Mouse (Mus musculus) C2C12 (cell line): ENCODE data around the gene Hist1h4n.

Source experiments
- CEBPB ChIP-seq: IDR thresholded peaks from one replicate; pipeline ENCODE4 v1.6.1; 2011; ENCODE audit warnings: low read depth, mild to moderate bottlenecking, control low read depth, moderate library complexity
- CTCF ChIP-seq: IDR thresholded peaks from one replicate; pipeline ENCODE4 v1.5.1; 2011; ENCODE audit not compliant: control insufficient read depth, insufficient read depth, insufficient read length
- FOSL1 ChIP-seq: IDR thresholded peaks from one replicate; pipeline ENCODE4 v1.8.0; 2011; ENCODE audit warnings: mild to moderate bottlenecking, low read length; ENCODE audit not compliant: poor library complexity, insufficient read depth, severe bottlenecking
- MAX ChIP-seq: IDR thresholded peaks from one replicate; pipeline ENCODE4 v1.6.1; 2011; ENCODE audit warnings: mild to moderate bottlenecking, control low read depth
- MYOD1 ChIP-seq: IDR thresholded peaks from one replicate; pipeline ENCODE4 v1.6.1; 2011; ENCODE audit warnings: low read depth; ENCODE audit not compliant: control insufficient read depth, insufficient read length

DNA sequence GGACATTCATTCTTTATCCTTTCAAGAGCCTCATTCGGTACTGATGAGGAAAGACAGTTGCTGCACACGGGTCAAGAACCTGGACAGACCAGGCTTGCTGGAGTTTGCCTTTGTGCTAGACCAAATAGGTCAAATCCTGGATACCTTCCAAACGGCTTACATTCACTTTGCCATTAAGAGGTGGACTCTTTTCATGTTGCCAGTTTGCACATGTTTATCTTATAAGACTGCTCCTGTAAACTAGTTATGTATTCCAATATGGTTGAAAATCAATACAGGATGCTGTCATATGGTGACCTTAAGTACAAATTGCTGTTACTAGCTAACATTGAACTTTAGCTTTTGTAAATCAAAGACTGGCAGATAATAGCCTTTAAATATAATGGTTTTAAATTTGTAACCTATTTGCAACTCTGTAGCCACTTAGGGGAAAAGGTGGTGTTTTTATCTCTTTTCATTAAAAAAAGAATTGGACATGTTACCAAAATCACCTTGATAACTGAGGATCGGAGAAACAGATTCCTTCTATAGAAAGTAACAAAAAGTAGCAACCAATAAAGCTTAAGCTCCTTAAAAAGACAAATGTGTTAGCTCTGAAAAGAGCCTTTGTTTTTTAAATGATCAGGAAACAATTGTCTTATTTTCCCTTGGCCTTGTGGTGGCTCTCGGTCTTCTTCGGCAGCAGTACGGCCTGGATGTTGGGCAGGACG lies 45.7 kb downstream of the Hist1h4n start:
- no peak for TF ChIP-seq CTCF
- no peak for TF ChIP-seq MAX
- TF ChIP-seq CEBPB, result no peak
- no peak for TF ChIP-seq FOSL1
- TF ChIP-seq MYOD1, result no peak
